Mouse (Mus musculus) stomach, postnatal 0 days (tissue): ENCODE measurements around the gene Dlg5.

Source experiments
- CTCF ChIP-seq: IDR thresholded peaks from 2 replicates; pipeline ENCODE4 v1.5.1; 2016; ENCODE audit warnings: antibody characterized with exemption, low read depth, mild to moderate bottlenecking, moderate library complexity
- EP300 ChIP-seq: optimal IDR thresholded peaks from 2 replicates; pipeline ENCODE3; 2016; ENCODE audit warnings: antibody characterized with exemption

- TF ChIP-seq CTCF: no peak
- no peak for TF ChIP-seq EP300
Observed at GRCm38 (mm10) chr14:24125069-24125468, 120.7 kb downstream of the Dlg5 start.
